Mouse (Mus musculus) neural tube, embryonic 12.5 days (tissue): Measurements from ENCODE around the gene Olfr92. TPM values are rescaled to one million over a fixed set of nuclear protein-coding genes. Genes with fewer than 3 reads are reported as not detected.

Experiments
- polyA plus RNA-seq: library from polyadenylated mRNA; unstranded; fragments of >200 nt; fragmentation: Nextera tagmentation; extraction: Ambion mirVana; gene quantifications from 2 replicates; pipeline ENCODE4 v1.2.1, GENCODE M21; 2016

Gene Olfr92
- polyA plus RNA-seq, 1 experiment from 2014 or later = not detected

Other genes with a start within 250 kb of the Olfr92 start
- not detected in 2 replicates for gene Trim40, start 230.0 kb downstream of the Olfr92 start, polyA plus RNA-seq
- not detected in 2 replicates for gene Trim31, start 222.0 kb downstream of the Olfr92 start, polyA plus RNA-seq
- 0.41 and 1.3 TPM in 2 replicates for gene Rnf39, start 177.2 kb downstream of the Olfr92 start, polyA plus RNA-seq
- 147 and 155 TPM in 2 replicates for gene Ppp1r11, start 168.3 kb downstream of the Olfr92 start, polyA plus RNA-seq
- gene Znrd1, start 161.5 kb downstream of the Olfr92 start, polyA plus RNA-seq = 72.3 and 82.2 TPM in 2 replicates
- gene Znrd1as, start 161.5 kb downstream of the Olfr92 start, polyA plus RNA-seq = 6.0 and 6.2 TPM in 2 replicates
- gene 2410137M14Rik, start 138.9 kb downstream of the Olfr92 start, polyA plus RNA-seq = 0.47 TPM in 1 of 2 replicates, not detected in the other
- gene H2-M5, start 130.6 kb downstream of the Olfr92 start, polyA plus RNA-seq = 1.7 and 1.9 TPM in 2 replicates
- 208 and 210 TPM in 2 replicates for gene Zfp57, start 118.9 kb downstream of the Olfr92 start, polyA plus RNA-seq
- gene Mog, start 96.7 kb downstream of the Olfr92 start, polyA plus RNA-seq = 1.0 and 1.3 TPM in 2 replicates
- 44.6 and 47.0 TPM in 2 replicates for gene Gabbr1, start 74.1 kb downstream of the Olfr92 start, polyA plus RNA-seq
- 0.11 TPM in 1 of 2 replicates, not detected in the other for gene Olfr90, start 31.6 kb downstream of the Olfr92 start, polyA plus RNA-seq
- gene Olfr91, start 21.8 kb downstream of the Olfr92 start, polyA plus RNA-seq = not detected in 2 replicates
- gene Olfr93, start 41.4 kb upstream of the Olfr92 start, polyA plus RNA-seq = not detected in 2 replicates
- gene Ubd, start 73.8 kb upstream of the Olfr92 start, polyA plus RNA-seq = not detected in 2 replicates
- not detected in 2 replicates for gene Olfr94, start 80.9 kb upstream of the Olfr92 start, polyA plus RNA-seq
- gene Olfr95, start 93.0 kb upstream of the Olfr92 start, polyA plus RNA-seq = not detected in 2 replicates
- gene Olfr96, start 100.1 kb upstream of the Olfr92 start, polyA plus RNA-seq = not detected in 2 replicates
- not detected in 2 replicates for gene Olfr97, start 117.2 kb upstream of the Olfr92 start, polyA plus RNA-seq
- gene Olfr98, start 143.7 kb upstream of the Olfr92 start, polyA plus RNA-seq = not detected in 2 replicates
- gene H2-M3, start 150.1 kb upstream of the Olfr92 start, polyA plus RNA-seq = 0.64 and 1.1 TPM in 2 replicates
- gene Olfr99, start 163.4 kb upstream of the Olfr92 start, polyA plus RNA-seq = not detected in 2 replicates
- not detected in 2 replicates for gene Olfr101, start 184.2 kb upstream of the Olfr92 start, polyA plus RNA-seq
- not detected in 2 replicates for gene Olfr102, start 197.0 kb upstream of the Olfr92 start, polyA plus RNA-seq
- not detected in 2 replicates for gene Olfr103, start 219.6 kb upstream of the Olfr92 start, polyA plus RNA-seq
- not detected in 2 replicates for gene Olfr104-ps, start 239.5 kb upstream of the Olfr92 start, polyA plus RNA-seq